Mouse (Mus musculus) stomach, embryonic 16.5 days (tissue): Measurements from ENCODE around the gene Serpine1. TPM values are rescaled to one million over a fixed set of nuclear protein-coding genes. Genes with fewer than 3 reads are reported as not detected.
A peak's percentile ranks its signal among the peaks of the same experiment; 100 is the strongest.

Experiments used
- ATAC-seq: fragments of 200-750 bp; cut with Nextera tagmentation; 2 replicates; pipeline ENCODE4 v1.8.0; 2017; ENCODE audit warnings: moderate number of reproducible peaks, moderate TSS enrichment; ENCODE audit not compliant: insufficient read depth, low FRiP score
- H3K27ac ChIP-seq: fragments of 300-500 bp; sonication (generic); 2 replicates; pipeline ENCODE4 v1.5.1; 2014; ENCODE audit warnings: low read length
- H3K27me3 ChIP-seq: fragments of 300-500 bp; sonication (generic); 2 replicates; pipeline ENCODE4 v1.6.1; 2014; ENCODE audit warnings: low read length, control low read depth, mixed read lengths; ENCODE audit not compliant: control insufficient read depth, insufficient read depth
- H3K36me3 ChIP-seq: fragments of 300-500 bp; sonication (generic); 2 replicates; pipeline ENCODE4 v1.6.1; 2014; ENCODE audit warnings: low read length; ENCODE audit not compliant: control insufficient read depth, insufficient read depth
- H3K4me1 ChIP-seq: fragments of 300-500 bp; sonication (generic); 2 replicates; pipeline ENCODE4 v1.6.1; 2014; ENCODE audit warnings: low read length, control low read depth, mixed read lengths; ENCODE audit not compliant: control insufficient read depth, insufficient read depth
- H3K4me2 ChIP-seq: fragments of 300-500 bp; sonication (generic); 2 replicates; pipeline ENCODE4 v1.6.1; 2014; ENCODE audit warnings: low read depth, low read length, mixed read lengths
- H3K4me3 ChIP-seq: fragments of 300-500 bp; sonication (generic); replicated peaks from 2 replicates; pipeline ENCODE4 v1.5.1; 2014; ENCODE audit warnings: mild to moderate bottlenecking, low read length
- H3K9ac ChIP-seq: fragments of 300-500 bp; sonication (generic); 2 replicates; pipeline ENCODE4 v1.6.1; 2014; ENCODE audit warnings: low read length
- H3K9me3 ChIP-seq: fragments of 300-500 bp; sonication (generic); replicated peaks from 2 replicates; pipeline ENCODE4 v1.6.1; 2016; ENCODE audit warnings: low read length, control low read depth; ENCODE audit not compliant: control insufficient read depth
- WGBS: fragments of 180-500 bp; shearing (Covaris S2); extraction: QIAGEN DNeasy Blood & Tissue Kit; methylation state at CpG from one replicate; pipeline ENCODE4 v1.1.7; 2014; 5-methylcytosine and 5-hydroxymethylcytosine counted together
- polyA plus RNA-seq: library from polyadenylated mRNA; unstranded; fragments of >200 nt; fragmentation: Nextera tagmentation; extraction: Ambion mirVana; gene quantifications from 2 replicates; pipeline ENCODE4 v1.2.1, GENCODE M21; 2015

Gene Serpine1
- polyA plus RNA-seq, 1 experiment from 2014 or later: 0.45 TPM

- Histone ChIP-seq H3K36me3 (peaks cover 23% of the 10 kb centered on the region), H3K27me3 (no peaks in the 10 kb centered on the region), H3K9ac (no peak overlapping the region), H3K9me3 (0 out of 2 replicates have a peak, but pooled peaks cover 2% of the 10 kb centered on the region), H3K4me2 (no peak overlapping the region), H3K4me3 (no peak overlapping the region), H3K27ac (no peak overlapping the region), H3K4me1 (peaks cover 14% of the 10 kb centered on the region)
- WGBS: 81% methylated on average over 4 of the region's 5 CpGs
- no peak for ATAC-seq
Measured at GRCm38 (mm10) chr5:137111542-137112408, 39.7 kb upstream of the Serpine1 start.

DNA sequence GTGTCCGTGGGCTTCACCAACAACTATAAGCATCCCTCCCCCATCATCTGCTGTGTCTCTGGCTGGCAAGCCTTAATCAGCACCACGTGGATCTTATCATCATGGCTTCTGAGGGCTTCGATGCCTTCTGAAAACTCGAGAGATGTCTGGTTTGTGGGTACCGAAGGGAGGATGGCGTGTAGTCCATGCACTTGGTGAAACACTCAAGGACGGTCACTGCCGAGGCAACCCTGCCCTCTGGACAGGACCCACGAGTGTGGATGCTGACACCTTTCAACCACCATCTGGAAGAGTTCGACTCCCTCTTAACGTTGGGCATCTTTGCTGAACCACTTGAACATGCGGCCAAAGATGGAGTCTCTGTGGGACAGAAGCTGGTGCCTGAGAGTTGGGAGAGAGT, 38.8 kb upstream of the Serpine1 start:
- Histone ChIP-seq H3K27me3 (no peaks in the 10 kb centered on the region), H3K4me2 (no peak overlapping the region), H3K36me3 (peaks cover 23% of the 10 kb centered on the region), H3K27ac (no peak overlapping the region), H3K9me3 (0 out of 2 replicates have a peak, but pooled peaks cover 2% of the 10 kb centered on the region), H3K4me1 (peaks cover 8% of the 10 kb centered on the region), H3K4me3 (no peak overlapping the region), H3K9ac (no peak overlapping the region)
- WGBS: 92% methylated on average over 12 of the region's 12 CpGs
- ATAC-seq: no peak

DNA sequence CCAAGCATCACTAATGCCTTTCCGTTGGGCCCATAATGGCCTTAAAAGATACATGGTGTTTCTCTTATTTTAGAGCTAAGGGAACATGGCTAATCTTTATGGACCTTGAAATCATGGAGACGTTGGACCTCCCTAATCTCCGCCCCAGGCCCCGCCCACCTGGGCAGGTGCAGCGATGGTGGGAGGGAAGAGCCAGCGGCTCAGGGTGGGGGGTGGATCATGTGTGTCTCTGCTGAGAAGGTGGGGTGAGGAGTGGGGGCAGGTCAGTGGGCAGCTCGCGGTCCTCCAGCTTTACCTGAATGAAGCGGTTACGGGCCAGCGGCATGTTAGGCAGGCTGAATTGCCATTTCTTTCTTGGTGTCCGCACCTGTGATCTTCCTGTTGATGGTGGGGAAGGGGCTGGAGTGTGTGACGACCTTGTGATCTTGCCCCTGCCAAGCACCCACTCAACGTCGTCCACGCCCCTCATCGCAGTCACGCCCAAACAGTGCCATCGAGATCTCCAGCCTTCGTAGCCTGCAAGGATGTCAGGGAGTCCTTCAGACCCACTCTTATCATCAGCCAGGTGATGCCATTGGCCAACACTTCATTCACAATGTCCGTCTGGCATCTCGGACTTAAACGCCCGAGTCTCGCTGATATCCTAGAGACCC, 38.0 kb upstream of the Serpine1 start:
- Histone ChIP-seq H3K4me1 (peaks cover 3% of the 10 kb centered on the region), H3K36me3 (peaks cover 23% of the 10 kb centered on the region), H3K4me3 (no peak overlapping the region), H3K27me3 (no peaks in the 10 kb centered on the region), H3K27ac (no peak overlapping the region), H3K4me2 (no peak overlapping the region), H3K9me3 (0 out of 2 replicates have a peak, but pooled peaks cover 2% of the 10 kb centered on the region), H3K9ac (no peak overlapping the region)
- ATAC-seq: no peak
- WGBS: 57% methylated on average over 25 of the region's 25 CpGs

GRCm38 (mm10) chr5:137108111-137108510, 36.0 kb upstream of the Serpine1 start:
- Histone ChIP-seq H3K4me2 (no peak overlapping the region), H3K4me1 (no peaks in the 10 kb centered on the region), H3K27ac (no peak overlapping the region), H3K27me3 (no peaks in the 10 kb centered on the region), H3K9me3 (no peaks in the 10 kb centered on the region), H3K36me3 (peaks cover 12% of the 10 kb centered on the region), H3K4me3 (no peak overlapping the region), H3K9ac (no peak overlapping the region)
- no peak for ATAC-seq
- WGBS: 60% methylated on average over 6 of the region's 6 CpGs

GRCm38 (mm10) chr5:137107670-137108069, 35.6 kb upstream of the Serpine1 start:
- no peaks in the 10 kb centered on the region for H3K9me3 ChIP-seq
- H3K4me3 ChIP-seq: no peak overlapping the region
- no peak overlapping the region for H3K9ac ChIP-seq
- H3K4me1 ChIP-seq: no peaks in the 10 kb centered on the region
- 80% methylated on average over 8 of the region's 8 CpGs for WGBS
- no peak for ATAC-seq
- H3K27me3 ChIP-seq: no peaks in the 10 kb centered on the region
- H3K4me2 ChIP-seq: no peak overlapping the region
- H3K27ac ChIP-seq: no peak overlapping the region
- H3K36me3 ChIP-seq: peaks cover 10% of the 10 kb centered on the region

GRCm38 (mm10) chr5:137107024-137107423, 35.0 kb upstream of the Serpine1 start:
- peaks cover 6% of the 10 kb centered on the region; the same call in 1 of the 2 replicates for H3K36me3 ChIP-seq
- H3K4me3 ChIP-seq: no peak overlapping the region
- H3K27ac ChIP-seq: no peak overlapping the region
- no peak for ATAC-seq
- no peaks in the 10 kb centered on the region for H3K27me3 ChIP-seq
- H3K9me3 ChIP-seq: no peaks in the 10 kb centered on the region
- 7% methylated on average over 6 of the region's 6 CpGs for WGBS
- H3K4me1 ChIP-seq: no peaks in the 10 kb centered on the region
- H3K9ac ChIP-seq: no peak overlapping the region
- peak overlapping the region; percentile 28; the same call in 1 of the 2 replicates for H3K4me2 ChIP-seq

- WGBS: 67% methylated on average over 4 of the region's 4 CpGs
Measured at GRCm38 (mm10) chr5:137106434-137106833, 34.4 kb upstream of the Serpine1 start.

DNA sequence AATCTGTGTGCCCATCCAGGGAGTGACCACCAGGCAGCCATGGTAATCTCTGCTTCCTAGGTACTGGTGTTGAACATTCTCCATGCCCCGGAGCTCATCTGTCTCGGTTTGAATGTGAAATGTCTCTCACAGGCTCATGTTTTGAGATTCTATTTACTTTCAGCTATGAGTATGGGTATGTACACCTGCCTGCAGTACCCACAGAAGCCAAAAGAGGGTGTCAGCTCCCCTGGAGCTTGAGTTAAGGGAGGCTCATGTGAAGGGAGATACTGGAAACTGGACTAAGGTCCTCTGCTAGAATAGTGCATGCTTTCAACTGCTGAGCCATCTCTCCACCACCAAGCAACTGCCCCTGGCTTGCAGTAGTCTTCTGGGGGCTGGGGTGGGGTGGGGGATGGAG, 31.9 kb upstream of the Serpine1 start:
- Histone ChIP-seq H3K36me3 (no peaks in the 10 kb centered on the region), H3K27ac (no peak overlapping the region), H3K4me3 (no peak overlapping the region), H3K9me3 (no peaks in the 10 kb centered on the region), H3K4me2 (no peak overlapping the region), H3K27me3 (no peaks in the 10 kb centered on the region), H3K9ac (no peak overlapping the region), H3K4me1 (no peaks in the 10 kb centered on the region)
- WGBS: 87% methylated on average over 2 of the region's 2 CpGs
- ATAC-seq: no peak

More at GRCm38 (mm10) chr5:137106434-137106833, 34.4 kb upstream of the Serpine1 start:
- Histone ChIP-seq H3K4me2 (0 out of 2 replicates have a peak overlapping the region, but pooled peaks have one; percentile 28), H3K9me3 (no peaks in the 10 kb centered on the region), H3K27ac (no peak overlapping the region), H3K4me3 (no peak overlapping the region), H3K36me3 (peaks cover 6% of the 10 kb centered on the region; the same call in 1 of the 2 replicates), H3K9ac (no peak overlapping the region), H3K4me1 (no peaks in the 10 kb centered on the region), H3K27me3 (no peaks in the 10 kb centered on the region)
- ATAC-seq: no peak
